Mouse (Mus musculus) cortical plate, adult 2 months (tissue): Measurements from ENCODE around the gene Itga11. TPM values are rescaled to one million over a fixed set of nuclear protein-coding genes. Genes with fewer than 3 reads are reported as not detected.

Experiments
- H3K27ac ChIP-seq: fragments of 200-500 bp; 2 replicates; pipeline ENCODE4 v1.5.1; 2012; ENCODE audit warnings: low read length, control low read depth, inconsistent platforms; ENCODE audit not compliant: insufficient read depth
- H3K4me1 ChIP-seq: fragments of 200-500 bp; 2 replicates; pipeline ENCODE4 v1.6.1; 2011; ENCODE audit warnings: low read length; ENCODE audit not compliant: control insufficient read depth, insufficient read depth
- H3K4me3 ChIP-seq: fragments of 200-500 bp; 2 replicates; pipeline ENCODE4 v1.5.1; 2011; ENCODE audit warnings: mild to moderate bottlenecking, low read length, control low read depth; ENCODE audit not compliant: insufficient read depth
- CTCF ChIP-seq: fragments of 200-500 bp; IDR thresholded peaks from 2 replicates; pipeline ENCODE4 v1.5.1; 2011; ENCODE audit warnings: mild to moderate bottlenecking, control low read depth, low read length; ENCODE audit not compliant: insufficient read depth; ENCODE audit errors: extremely low read depth
- POLR2A ChIP-seq: fragments of 200-500 bp; IDR thresholded peaks from 2 replicates; pipeline ENCODE4 v1.6.1; 2011; ENCODE audit warnings: mild to moderate bottlenecking, low read length, control low read depth; ENCODE audit not compliant: insufficient read depth; ENCODE audit errors: extremely low read depth
- polyA plus RNA-seq: library from polyadenylated mRNA; depleted of rRNA; stranded (reverse); fragments of >200 nt; gene quantifications from 2 replicates; pipeline ENCODE4 v1.2.3, GENCODE M21; 2012

The Itga11 gene
- polyA plus RNA-seq, 1 experiment: 0.67 TPM

DNA sequence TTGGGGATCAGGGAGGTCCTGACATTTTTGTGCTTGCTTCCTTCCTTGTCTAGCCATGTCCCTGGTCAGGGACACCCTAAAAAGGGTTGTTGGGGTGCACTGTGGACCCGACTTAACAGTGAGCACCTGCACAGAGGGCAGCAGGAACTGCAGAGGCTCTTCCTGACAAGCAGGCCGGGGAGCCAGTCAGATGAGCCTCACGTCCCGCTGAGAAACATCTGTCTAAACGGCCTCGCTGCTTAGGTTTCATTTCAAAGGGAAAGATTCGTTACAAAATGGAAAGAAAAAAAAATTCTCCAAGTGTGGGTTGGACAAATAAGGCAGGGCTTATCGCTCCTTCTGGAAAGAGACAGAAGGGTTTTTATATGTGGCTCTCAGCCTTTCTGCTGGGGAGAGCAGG, 40.4 kb downstream of the Itga11 start:
- TF ChIP-seq POLR2A (no peak), CTCF (no peak)
- Histone ChIP-seq H3K4me1 (peaks cover 7% of the 10 kb centered on the region), H3K27ac (no peak overlapping the region), H3K4me3 (no peak overlapping the region)

DNA sequence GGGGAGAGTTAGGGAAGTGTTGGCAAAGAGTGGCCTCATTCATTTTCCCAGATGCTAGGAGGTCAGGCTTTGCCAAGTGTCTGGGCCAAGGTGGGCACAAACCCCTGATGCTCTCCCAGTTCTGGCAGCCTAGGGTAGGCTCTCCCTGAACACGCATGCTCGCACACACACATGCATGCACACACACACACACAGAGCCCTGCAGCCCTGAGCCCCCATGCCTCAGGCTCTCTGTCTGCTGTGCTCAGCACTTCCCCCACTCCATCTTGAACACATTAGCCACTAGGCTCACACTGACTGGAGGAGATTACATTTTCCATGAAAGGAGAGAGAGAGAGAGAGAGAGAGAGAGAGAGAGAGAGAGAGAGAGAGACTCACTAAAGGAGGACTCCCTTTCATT, 44.2 kb downstream of the Itga11 start:
- H3K4me3 ChIP-seq: no peak overlapping the region
- no peak for TF ChIP-seq POLR2A
- no peak for TF ChIP-seq CTCF
- H3K27ac ChIP-seq: no peak overlapping the region
- H3K4me1 ChIP-seq: peaks cover 9% of the 10 kb centered on the region

DNA sequence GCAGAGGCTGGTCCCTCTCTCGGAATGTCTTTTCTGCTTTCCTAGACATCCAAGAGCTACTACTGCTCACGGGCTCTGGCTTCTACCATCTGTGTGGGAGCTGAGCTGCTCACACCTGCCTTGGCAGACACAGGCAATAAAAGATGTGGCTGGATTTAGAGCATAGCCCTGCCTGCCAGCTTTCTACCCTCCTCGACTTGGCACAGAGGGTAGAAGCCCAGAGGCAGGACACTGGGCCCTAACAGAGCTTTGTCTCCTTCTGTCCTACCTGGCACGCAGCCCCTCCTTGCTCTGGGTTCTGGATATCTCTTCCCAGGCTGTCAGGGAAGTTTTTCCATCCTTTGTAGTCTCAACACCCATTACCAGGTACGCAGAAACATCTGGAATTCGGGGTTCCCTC, 45.1 kb downstream of the Itga11 start:
- Histone ChIP-seq H3K4me3 (no peak overlapping the region), H3K27ac (no peak overlapping the region), H3K4me1 (peaks cover 9% of the 10 kb centered on the region)
- no peak for TF ChIP-seq CTCF

DNA sequence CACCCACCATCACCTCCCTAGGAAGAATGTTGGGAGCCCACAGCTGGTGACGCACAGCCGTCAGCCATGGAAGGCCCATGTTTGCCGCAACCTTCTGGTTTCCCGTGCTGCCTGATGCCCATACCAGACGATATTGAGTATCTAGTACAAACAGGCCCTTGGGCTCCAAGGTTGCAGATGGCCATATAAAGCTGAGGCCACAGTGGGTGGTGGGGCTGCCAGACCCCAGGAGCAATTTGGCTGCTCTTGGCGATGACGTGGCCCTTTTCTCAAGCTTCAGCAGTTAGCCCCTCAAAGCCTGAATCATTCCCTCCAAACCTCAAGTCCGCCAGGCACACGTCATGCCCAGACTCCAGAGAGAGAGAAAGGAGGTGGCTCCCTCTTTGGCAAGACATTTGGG, 46.5 kb downstream of the Itga11 start:
- H3K27ac ChIP-seq: no peak overlapping the region
- TF ChIP-seq CTCF (no peak), POLR2A (no peak)
- no peak overlapping the region for H3K4me3 ChIP-seq
- peaks cover 5% of the 10 kb centered on the region for H3K4me1 ChIP-seq

- peaks cover 5% of the 10 kb centered on the region for H3K4me1 ChIP-seq
- H3K4me3 ChIP-seq: no peak overlapping the region
- TF ChIP-seq CTCF (no peak), POLR2A (no peak)
- no peak overlapping the region for H3K27ac ChIP-seq
These were observed 47.6 kb downstream of the Itga11 start for GRCm38 (mm10) chr9:62725247-62725646.

- H3K27ac ChIP-seq: no peak overlapping the region
- peaks cover 5% of the 10 kb centered on the region for H3K4me1 ChIP-seq
- no peak overlapping the region for H3K4me3 ChIP-seq
- 0 out of 2 replicates have a peak, but pooled peaks have one; percentile 19 for TF ChIP-seq CTCF
- no peak for TF ChIP-seq POLR2A
These were observed 48.8 kb downstream of the Itga11 start for GRCm38 (mm10) chr9:62726472-62726871.

DNA sequence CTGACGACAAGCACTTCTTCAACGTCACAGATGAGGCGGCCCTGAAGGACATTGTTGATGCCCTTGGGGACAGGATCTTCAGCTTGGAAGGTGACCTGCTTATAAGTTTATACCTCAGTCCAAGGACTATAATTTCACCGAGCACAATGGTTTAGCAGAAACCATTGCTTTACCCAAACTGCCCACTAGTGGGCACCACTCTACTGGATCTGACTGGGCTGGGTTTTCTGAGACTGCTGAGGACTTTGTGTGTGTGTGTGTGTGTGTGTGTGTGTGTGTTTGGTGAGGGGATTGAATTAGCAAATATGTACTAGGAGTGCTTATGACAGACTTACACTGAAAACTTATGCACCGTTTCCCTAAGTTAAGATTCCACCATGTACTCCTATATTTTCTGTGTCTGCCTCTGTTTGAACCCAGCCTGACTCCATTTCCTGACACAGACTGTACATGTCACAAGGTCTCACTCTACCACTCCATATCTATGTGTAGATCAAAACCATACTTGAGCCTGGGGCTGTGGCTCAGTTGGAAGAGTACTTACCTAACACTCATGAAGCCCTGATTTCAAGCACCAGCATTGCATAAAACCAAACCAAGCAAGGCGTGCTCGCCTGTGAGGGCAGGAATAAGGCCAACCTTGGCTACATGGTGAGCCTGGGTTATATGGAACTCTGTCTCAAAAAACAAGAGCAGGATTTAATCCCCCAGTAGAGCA, 67.1 kb downstream of the Itga11 start:
- TF ChIP-seq POLR2A (no peak), CTCF (peak; percentile 76)
- Histone ChIP-seq H3K27ac (no peak overlapping the region), H3K4me3 (no peak overlapping the region), H3K4me1 (no peaks in the 10 kb centered on the region)

DNA sequence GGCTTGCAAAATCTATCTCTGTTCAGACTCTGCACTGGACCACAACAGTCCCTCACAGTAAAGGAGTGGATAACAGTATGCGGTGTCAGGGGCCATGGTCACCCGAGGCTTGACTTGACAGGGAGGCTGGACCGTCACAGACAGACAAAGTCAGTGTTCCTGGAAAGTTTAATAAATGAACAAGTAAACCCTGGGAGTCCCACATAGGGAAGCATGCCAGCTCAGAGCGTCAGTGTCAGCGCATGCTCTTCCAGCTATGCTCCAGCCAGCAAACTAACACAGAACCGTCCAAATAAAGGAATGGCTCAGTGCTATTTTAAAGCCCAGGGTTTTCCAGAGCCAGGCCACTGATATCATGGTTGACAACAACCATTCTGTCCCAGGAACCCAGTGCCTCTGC, 69.0 kb downstream of the Itga11 start:
- Histone ChIP-seq H3K4me3 (no peak overlapping the region), H3K4me1 (no peaks in the 10 kb centered on the region), H3K27ac (no peak overlapping the region)
- no peak for TF ChIP-seq POLR2A
- no peak for TF ChIP-seq CTCF

DNA sequence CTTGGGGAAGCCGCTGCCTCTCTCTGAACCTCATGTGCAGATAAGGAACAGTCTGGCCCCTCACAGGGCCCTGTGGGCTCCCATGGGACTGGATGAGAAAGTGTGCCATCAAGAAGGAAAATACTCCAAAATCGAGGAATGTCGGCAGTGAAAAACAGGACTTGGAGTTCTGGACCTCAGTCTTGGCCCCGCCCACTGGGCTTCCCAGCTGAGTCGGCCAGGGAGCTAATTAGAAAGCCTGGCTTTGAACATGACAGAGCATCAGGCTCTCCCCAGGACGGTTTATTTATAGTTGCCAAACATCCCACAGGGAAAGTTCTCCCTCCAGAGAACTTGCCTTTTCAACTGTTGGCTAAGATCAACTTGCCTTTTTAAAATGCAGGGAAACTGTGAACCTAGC, 72.0 kb downstream of the Itga11 start:
- no peaks in the 10 kb centered on the region for H3K4me1 ChIP-seq
- H3K27ac ChIP-seq: no peak overlapping the region
- TF ChIP-seq CTCF: no peak
- no peak for TF ChIP-seq POLR2A

DNA sequence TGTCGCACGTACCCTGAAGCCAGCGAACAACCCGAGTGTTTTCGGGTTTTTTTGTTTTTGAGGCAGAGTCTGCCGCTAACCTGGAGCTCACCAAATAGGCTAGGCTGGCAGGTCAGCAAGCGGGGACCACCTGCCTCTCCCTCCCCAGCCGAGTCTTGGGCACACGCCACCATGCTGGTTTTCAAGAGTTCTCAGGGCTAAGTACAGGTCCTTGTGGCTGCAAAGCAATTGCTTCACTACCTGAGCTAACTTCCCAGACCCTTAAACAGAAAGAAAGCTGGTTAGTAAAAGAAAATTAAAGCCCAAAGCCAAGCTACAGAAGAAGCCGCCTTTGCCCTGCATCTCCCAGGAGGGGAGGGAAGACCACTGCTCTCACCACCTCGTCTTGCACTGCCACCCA, 72.8 kb downstream of the Itga11 start:
- H3K4me3 ChIP-seq: no peak overlapping the region
- no peak for TF ChIP-seq POLR2A
- TF ChIP-seq CTCF: no peak
- no peaks in the 10 kb centered on the region for H3K4me1 ChIP-seq
- no peak overlapping the region for H3K27ac ChIP-seq

More for the DNA sequence above, 72.0 kb downstream of the Itga11 start:
- H3K4me3 ChIP-seq: no peak overlapping the region

DNA sequence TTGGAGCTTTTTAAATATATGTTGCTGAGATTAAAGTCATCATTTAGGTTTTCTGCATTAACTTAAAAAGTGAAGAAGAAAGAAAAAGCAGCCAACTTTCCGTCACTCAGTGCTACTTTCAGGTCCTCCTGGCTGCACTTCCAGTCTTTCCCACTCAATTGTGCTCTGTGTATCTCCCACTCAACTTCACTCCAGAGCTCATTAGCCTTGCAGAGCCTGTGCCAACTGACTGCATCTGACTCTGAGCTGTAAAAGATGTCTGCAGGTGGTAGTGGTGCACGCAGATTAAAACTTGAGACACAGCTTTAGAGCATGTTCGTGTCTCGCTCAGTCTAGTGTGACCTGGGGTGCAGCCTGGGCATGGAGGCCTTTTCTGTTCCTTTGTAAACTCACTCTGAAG, 80.7 kb downstream of the Itga11 start:
- TF ChIP-seq POLR2A: no peak
- TF ChIP-seq CTCF: no peak
- H3K27ac ChIP-seq: no peak overlapping the region
- no peak overlapping the region for H3K4me3 ChIP-seq
- 0 out of 2 replicates have a peak, but pooled peaks cover 1% of the 10 kb centered on the region for H3K4me1 ChIP-seq

- Histone ChIP-seq H3K4me1 (peaks cover 4% of the 10 kb centered on the region), H3K4me3 (no peak overlapping the region), H3K27ac (no peak overlapping the region)
- TF ChIP-seq CTCF (peak; percentile 28; the same call in 1 of the 2 replicates), POLR2A (no peak)
These were observed 82.0 kb downstream of the Itga11 start for GRCm38 (mm10) chr9:62759601-62760000.
